Mouse (Mus musculus) MN1 (cell line): ENCODE measurements around the gene Ccin.

Experiments
- DNase-seq: peaks from one replicate; pipeline ENCODE4 v3.0.0-alpha.2; 2016; ENCODE audit warnings: low spot score

Ccin gene

GRCm38 (mm10) chr4:44013391-44014070 is 30.2 kb downstream of the Ccin start:
- no peak for DNase-seq

- no peak for DNase-seq
Observed at GRCm38 (mm10) chr4:44016071-44016470, 32.8 kb downstream of the Ccin start.

GRCm38 (mm10) chr4:44016791-44017190 is 33.5 kb downstream of the Ccin start:
- no peak for DNase-seq

- DNase-seq, result no peak
Observed at GRCm38 (mm10) chr4:44022323-44022722, 39.0 kb downstream of the Ccin start.

GRCm38 (mm10) chr4:44022766-44023165 is 39.5 kb downstream of the Ccin start:
- DNase-seq, result no peak

GRCm38 (mm10) chr4:44023681-44024080 is 40.4 kb downstream of the Ccin start:
- no peak for DNase-seq

- DNase-seq, result no peak
Observed at GRCm38 (mm10) chr4:44024241-44024640, 41.0 kb downstream of the Ccin start.

GRCm38 (mm10) chr4:44025570-44025969 is 42.3 kb downstream of the Ccin start:
- no peak for DNase-seq

- DNase-seq, result no peak
Observed at GRCm38 (mm10) chr4:44028303-44029135, 45.2 kb downstream of the Ccin start.

- no peak for DNase-seq
Observed at GRCm38 (mm10) chr4:44029661-44030066, 46.4 kb downstream of the Ccin start.

GRCm38 (mm10) chr4:44031521-44031920 is 48.2 kb downstream of the Ccin start:
- DNase-seq, result peak; percentile 49
